Mouse (Mus musculus) mammary gland, adult 2 months (tissue): ENCODE measurements around the gene Amy2a2. TPM values are rescaled to one million over a fixed set of nuclear protein-coding genes. Genes with fewer than 3 reads are reported as not detected.

Experiments
- polyA plus RNA-seq: library from polyadenylated mRNA; depleted of rRNA; stranded (reverse); fragments of >200 nt; gene quantifications from 2 replicates; pipeline ENCODE4 v1.2.3, GENCODE M21; 2012; ENCODE audit warnings: low replicate concordance; rRNA removed

The Amy2a2 gene
- polyA plus RNA-seq, result not detected in 2 replicates

GRCm38 (mm10) chr3:113356558-113356957 is at the start of gene Amy2a2:
Gene Amy2a2 (minus strand): TSS chr3:113356658.

GRCm38 (mm10) chr3:113323952-113324351 is 32.5 kb downstream of the Amy2a2 start, which contains the start of gene Amy2a3:
Gene Amy2a3 (minus strand): TSS chr3:113324052.

Other genes with a start within 250 kb of the Amy2a2 start
- 0.23 TPM in 1 of 2 replicates, not detected in the other for gene Amy2a5, start 97.8 kb downstream of the Amy2a2 start, polyA plus RNA-seq
- gene Amy2a4, start 65.2 kb downstream of the Amy2a2 start, polyA plus RNA-seq, result not detected in 2 replicates
- not detected in 2 replicates for gene Amy2a3, start 32.6 kb downstream of the Amy2a2 start, polyA plus RNA-seq
- not detected in 2 replicates for gene Amy2a1, start 175.8 kb upstream of the Amy2a2 start, polyA plus RNA-seq